Mouse (Mus musculus) CH12.LX (cell line): ENCODE data around the gene Aoc3. TPM values are rescaled to one million over a fixed set of nuclear protein-coding genes. Genes with fewer than 3 reads are reported as not detected.
"Not testable (repeated sequence)": the region's sequence is repeated elsewhere in the genome, so short reads cannot be mapped to it uniquely, and the experiment has no call there.

ENCODE experiments used
- DNase-seq: peaks from one replicate; pipeline ENCODE4 v3.0.0-alpha.2; 2013; ENCODE audit errors: extremely low read depth
- H3K27ac ChIP-seq: 2 replicates; pipeline ENCODE4 v1.5.1; 2012; ENCODE audit warnings: low read depth, mild to moderate bottlenecking, control low read depth, moderate library complexity; ENCODE audit not compliant: insufficient read depth
- H3K27me3 ChIP-seq: replicated peaks from 2 replicates; pipeline ENCODE3; 2012; ENCODE audit warnings: inconsistent platforms
- H3K36me3 ChIP-seq, 2 experiments: replicated peaks in 1 of 2; 2 replicates each; pipeline versions ENCODE3 to v1.6.1; 2012; ENCODE audit warnings: inconsistent platforms in 1 of 2, low read length in 1 of 2, mild to moderate bottlenecking in 1 of 2, mixed read lengths in 1 of 2, moderate library complexity in 1 of 2; ENCODE audit not compliant: control insufficient read depth in 1 of 2, insufficient read depth in 1 of 2
- H3K4me1 ChIP-seq, 2 experiments: 2 replicates each; pipeline ENCODE4 v1.6.1; 2012; ENCODE audit warnings: inconsistent platforms in 1 of 2, moderate library complexity in 1 of 2; ENCODE audit not compliant: insufficient read depth in 2 of 2, control insufficient read depth in 1 of 2
- H3K4me2 ChIP-seq: 2 replicates; pipeline ENCODE4 v1.6.1; 2012; ENCODE audit warnings: low read depth, mild to moderate bottlenecking, control low read depth; ENCODE audit not compliant: poor library complexity, insufficient read depth, severe bottlenecking
- H3K4me3 ChIP-seq, 3 experiments: fragments of 150-350 bp in 1 of 3; sonication (generic) in 1 of 3; replicated peaks in 1 of 3; 2 replicates each; pipeline versions ENCODE3 to v1.5.1; 2011 to 2012; ENCODE audit warnings: low read depth in 2 of 3, low read length in 2 of 3, mild to moderate bottlenecking in 2 of 3, moderate library complexity in 2 of 3, control low read depth in 1 of 3, improper control_type of control experiment in 1 of 3, inconsistent platforms in 1 of 3, mixed read lengths in 1 of 3; ENCODE audit not compliant: poor library complexity in 1 of 3
- H3K79me2 ChIP-seq: replicated peaks from 2 replicates; pipeline ENCODE4 v1.6.1; 2012; ENCODE audit warnings: mild to moderate bottlenecking, moderate library complexity; ENCODE audit not compliant: control insufficient read depth, poor library complexity, insufficient read depth, severe bottlenecking; ENCODE audit errors: extremely low read depth
- H3K9ac ChIP-seq: 2 replicates; pipeline ENCODE4 v1.6.1; 2012; ENCODE audit warnings: low read depth, mild to moderate bottlenecking, control low read depth, moderate library complexity; ENCODE audit not compliant: insufficient read depth
- H3K9me3 ChIP-seq: replicated peaks from 2 replicates; pipeline ENCODE3; 2012; ENCODE audit warnings: low read length, inconsistent platforms, mixed read lengths
- CHD1 ChIP-seq: IDR thresholded peaks from 2 replicates; pipeline ENCODE4 v1.6.1; 2012; ENCODE audit warnings: low read depth, low read length, improper control_type of control experiment, inconsistent platforms
- CTCF ChIP-seq, 2 experiments: IDR thresholded peaks in 1 of 2; conservative IDR thresholded peaks in 1 of 2; 2 replicates each; pipeline ENCODE4 v1.5.1; 2011 to 2012; ENCODE audit warnings: low read depth in 2 of 2, low read length in 2 of 2, improper control_type of control experiment in 1 of 2, inconsistent platforms in 1 of 2, mild to moderate bottlenecking in 1 of 2, moderate library complexity in 1 of 2
- E2F4 ChIP-seq: IDR thresholded peaks from 2 replicates; pipeline ENCODE4 v1.6.1; 2011; ENCODE audit warnings: low read depth, low read length, improper control_type of control experiment; ENCODE audit not compliant: insufficient replicate concordance
- POLR2A ChIP-seq: IDR thresholded peaks from 2 replicates; pipeline ENCODE4 v1.6.1; 2011; ENCODE audit warnings: low read depth, mild to moderate bottlenecking, improper control_type of control experiment, low read length
- POLR2AphosphoS2 ChIP-seq: IDR thresholded peaks from 2 replicates; pipeline ENCODE4 v1.6.1; 2011; ENCODE audit warnings: low read depth, low read length, improper control_type of control experiment
- RAD21 ChIP-seq: IDR thresholded peaks from 2 replicates; pipeline ENCODE4 v1.6.1; 2011; ENCODE audit warnings: low read depth, mild to moderate bottlenecking, low read length, improper control_type of control experiment, moderate library complexity
- SMC3 ChIP-seq: IDR thresholded peaks from 2 replicates; pipeline ENCODE4 v1.6.1; 2011; ENCODE audit warnings: low read depth, low read length, improper control_type of control experiment
- TBP ChIP-seq: conservative IDR thresholded peaks from 2 replicates; pipeline ENCODE4 v1.6.1; 2011; ENCODE audit warnings: low read depth, low read length, improper control_type of control experiment
- ZC3H11A ChIP-seq: IDR thresholded peaks from 2 replicates; pipeline ENCODE4 v1.6.1; 2012; ENCODE audit warnings: low read depth, mild to moderate bottlenecking, inconsistent platforms, low read length, improper control_type of control experiment
- ZMIZ1 ChIP-seq: IDR thresholded peaks from 2 replicates; pipeline ENCODE4 v1.6.1; 2012; ENCODE audit warnings: low read depth, mild to moderate bottlenecking, inconsistent platforms, low read length, improper control_type of control experiment
- dilution Hi-C: fragments of 300-500 bp; cut with MboI; formaldehyde crosslinking; loops from 2 replicates; pipeline ENCODE4 v1.14.3; 2020; ENCODE audit warnings: low sequenced_read_pairs; ENCODE audit not compliant: extremely low pct_unique_long_range_greater_than_20kb, extremely low pct_ligation_motif_present
- in situ Hi-C: fragments of 300-500 bp; cut with MboI; formaldehyde crosslinking; loops from 3 replicates; pipeline ENCODE4 v1.14.3; 2019; ENCODE audit warnings: low sequenced_read_pairs, low pct_ligation_motif_present, low pct_unique_long_range_greater_than_20kb, mixed read lengths
- polyA plus RNA-seq: library from polyadenylated mRNA; unstranded; fragments of >175 nt; gene quantifications from 2 replicates; pipeline ENCODE4 v1.2.1, GENCODE M21; 2012; ENCODE audit warnings: low read depth; ENCODE audit not compliant: insufficient read length
- total RNA-seq, 2 experiments: library from RNA; depleted of rRNA; stranded (reverse); fragments of 300-350 nt in 1 of 2; fragments of >200 nt in 1 of 2; gene quantifications; 2 replicates each; pipeline ENCODE4 v1.2.3; 2012 to 2014

Aoc3 gene
- total and polyA plus RNA-seq, 3 experiments: 0.25 to 0.99 (median 0.28) TPM

DNA sequence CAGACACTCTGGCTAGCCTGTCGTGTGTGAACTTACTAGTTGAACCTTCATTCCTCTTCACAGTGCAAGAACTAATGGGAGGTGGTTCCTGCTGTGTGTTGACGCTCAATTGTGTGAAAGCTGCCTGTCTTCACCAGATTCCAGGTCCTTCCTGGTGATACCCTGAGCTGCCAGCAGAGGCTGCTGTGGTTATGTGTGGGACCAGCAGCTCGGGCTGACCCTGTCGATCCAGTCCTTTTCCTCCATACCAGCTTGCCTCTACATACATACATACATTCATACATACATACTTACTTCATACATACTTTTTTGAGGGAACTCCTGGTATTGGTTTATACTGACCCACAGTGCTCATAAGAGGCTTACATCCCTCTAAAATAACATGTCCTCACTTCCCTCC, 6.8 kb upstream of the Aoc3 start:
- dilution Hi-C loops: no loop called here
- Histone ChIP-seq H3K9ac (no peak overlapping the region), H3K79me2 (peaks cover 10% of the 10 kb centered on the region), H3K27me3 (no peaks in the 10 kb centered on the region), H3K27ac (no peak overlapping the region), H3K4me1 (peaks cover 0 to 13% of the 10 kb centered on the region in 2 experiments; a peak in 1 of 4 replicates), H3K4me2 (no peak overlapping the region), H3K4me3 (no peak overlapping the region), H3K36me3 (peaks cover 81 to 95% of the 10 kb centered on the region in 2 experiments), H3K9me3 (no peaks in the 10 kb centered on the region)
- in situ Hi-C loops: no loop called here
- DNase-seq: peak; percentile 49
- peak; percentile 84 for TF ChIP-seq CTCF (conservative IDR thresholded peaks at IDR 0.05 in 1 of 2, IDR thresholded peaks at IDR 0.05 in 1 of 2; ENCODE audit: low read depth in 2 of 2, low read length in 2 of 2)
- TF ChIP-seq SMC3: peak; percentile 82
- peak; percentile 72 for TF ChIP-seq RAD21
- no peak for TF ChIP-seq E2F4
- 0 out of 2 replicates have a peak, but pooled peaks have one; percentile 20 for TF ChIP-seq POLR2AphosphoS2

DNA sequence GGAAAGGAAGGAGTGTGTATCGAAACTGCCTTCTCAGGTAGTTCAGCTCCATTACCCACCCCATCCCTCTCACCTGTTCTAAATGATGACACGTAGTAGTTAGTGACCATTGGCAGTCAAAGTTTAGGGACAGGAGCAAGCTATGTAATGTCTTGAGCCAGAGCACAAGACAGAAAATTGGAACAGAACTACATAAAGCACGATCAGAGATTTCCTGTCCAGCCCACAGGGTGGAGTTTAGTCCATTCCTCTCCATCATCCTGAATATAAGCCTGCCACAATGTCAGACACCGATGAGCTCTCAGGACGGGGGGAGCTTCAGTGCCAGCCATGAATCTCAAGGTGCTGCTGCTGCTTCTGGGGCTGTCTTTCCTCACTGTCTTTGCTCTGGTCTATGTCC, 5.6 kb upstream of the Aoc3 start, which contains the start of gene Aoc2:
Gene Aoc2 (plus strand): TSS at position 301 of the 400 bp plus-strand sequence.
- Histone ChIP-seq H3K4me2 (no peak within 1 kb of the TSS), H3K79me2 (no peaks in the 10 kb centered on the region)
- in situ Hi-C loops: no loop called here
- no peak for TF ChIP-seq CHD1
- TF ChIP-seq POLR2A: peak; percentile 33; the same call in 1 of the 2 replicates
- no peak for TF ChIP-seq ZC3H11A
- no peak for TF ChIP-seq CTCF (conservative IDR thresholded peaks at IDR 0.05 in 1 of 2, IDR thresholded peaks at IDR 0.05 in 1 of 2; ENCODE audit: low read depth in 2 of 2, low read length in 2 of 2)
- TF ChIP-seq TBP: no peak
- TF ChIP-seq, all 38 proteins: peak for 1
- no peaks in the 10 kb centered on the region for H3K27me3 ChIP-seq
- H3K4me1 ChIP-seq: peaks cover 0 to 6% of the 10 kb centered on the region in 2 experiments; a peak in 1 of 4 replicates
- H3K9me3 ChIP-seq: no peaks in the 10 kb centered on the region
- DNase-seq: no peak
- H3K9ac ChIP-seq: no peak within 1 kb of the TSS
- H3K36me3 ChIP-seq: peaks cover 70 to 91% of the 10 kb centered on the region in 2 experiments
- dilution Hi-C loops: no loop called here
- no peak within 1 kb of the TSS for H3K27ac ChIP-seq
- no peak within 1 kb of the TSS for H3K4me3 ChIP-seq

DNA sequence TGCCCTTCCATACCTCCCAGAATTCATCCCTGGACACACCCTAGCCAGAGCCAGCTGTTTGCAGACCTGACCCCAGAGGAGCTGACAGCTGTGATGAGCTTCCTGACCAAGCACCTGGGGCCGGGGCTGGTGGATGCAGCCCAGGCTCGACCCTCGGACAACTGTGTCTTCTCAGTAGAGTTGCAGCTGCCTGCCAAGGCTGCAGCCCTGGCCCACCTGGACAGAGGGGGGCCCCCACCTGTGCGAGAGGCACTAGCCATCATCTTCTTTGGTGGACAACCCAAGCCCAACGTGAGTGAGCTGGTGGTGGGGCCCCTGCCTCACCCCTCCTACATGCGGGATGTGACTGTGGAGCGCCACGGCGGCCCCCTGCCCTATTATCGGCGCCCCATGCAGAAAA, 5.2 kb upstream of the Aoc3 start:
- H3K27ac ChIP-seq, H3K4me3 ChIP-seq, H3K9me3 ChIP-seq, in situ Hi-C loops, H3K4me1 ChIP-seq, DNase-seq, H3K79me2 ChIP-seq, H3K4me2 ChIP-seq, H3K9ac ChIP-seq, dilution Hi-C loops, H3K27me3 ChIP-seq: not testable (repeated sequence)
- 0 out of 2 replicates have a peak, but pooled peaks have one; percentile 33 for TF ChIP-seq ZMIZ1
- peaks cover 66 to 87% of the 10 kb centered on the region in 2 experiments for H3K36me3 ChIP-seq
